Mouse (Mus musculus) myocyte (in vitro differentiated cells): ENCODE measurements at regions not wholly inside any gene's neighbourhood (a gene's known extent, or its start where the extent isn't known, plus 50 kb on each side); places are given as distances from the start of the nearest gene placed in this dataset.

Experiments
- H3K27me3 ChIP-seq: one replicate; pipeline ENCODE4 v1.6.1; 2011; ENCODE audit not compliant: control insufficient read depth, insufficient read depth, insufficient read length
- H3K36me3 ChIP-seq: one replicate; pipeline ENCODE4 v1.6.1; 2011; ENCODE audit not compliant: control insufficient read depth, insufficient read depth
- H3K4me2 ChIP-seq: one replicate; pipeline ENCODE4 v1.6.1; 2011; ENCODE audit warnings: low read depth, control low read depth
- H3K4me3 ChIP-seq: one replicate; pipeline ENCODE4 v1.5.1; 2011; ENCODE audit warnings: mild to moderate bottlenecking, control low read depth, moderate library complexity
- H3K79me2 ChIP-seq: one replicate; pipeline ENCODE4 v1.6.1; 2011; ENCODE audit not compliant: control insufficient read depth, insufficient read depth
- H3ac ChIP-seq: one replicate; pipeline ENCODE4 v1.6.1; 2011; ENCODE audit not compliant: control insufficient read depth, insufficient read length
- CEBPB ChIP-seq: IDR thresholded peaks from 2 replicates; pipeline ENCODE4 v1.6.1; 2011; ENCODE audit warnings: mild to moderate bottlenecking, moderate library complexity; ENCODE audit not compliant: poor library complexity, insufficient read depth, severe bottlenecking
- E2F4 ChIP-seq: IDR thresholded peaks from one replicate; pipeline ENCODE4 v1.6.1; 2011; ENCODE audit warnings: mild to moderate bottlenecking, control low read depth, moderate library complexity; ENCODE audit not compliant: insufficient read depth
- MAX ChIP-seq: IDR thresholded peaks from one replicate; pipeline ENCODE4 v1.6.1; 2011; ENCODE audit warnings: low read depth, mild to moderate bottlenecking, control low read depth
- MYOD1 ChIP-seq, 3 experiments: IDR thresholded peaks; one replicate each; pipeline ENCODE4 v1.6.1; 2011; ENCODE audit warnings: control low read depth in 2 of 3, low read depth in 2 of 3, mild to moderate bottlenecking in 2 of 3, moderate library complexity in 1 of 3; ENCODE audit not compliant: insufficient read length in 2 of 3, control insufficient read depth in 1 of 3
- MYOG ChIP-seq, 3 experiments: IDR thresholded peaks; one replicate each; pipeline ENCODE4 v1.6.1; 2011; ENCODE audit warnings: control low read depth in 2 of 3, low read depth in 2 of 3, mild to moderate bottlenecking in 2 of 3; ENCODE audit not compliant: insufficient read length in 2 of 3, control insufficient read depth in 1 of 3, insufficient read depth in 1 of 3
- POLR2A ChIP-seq: IDR thresholded peaks from one replicate; pipeline ENCODE4 v1.6.1; 2011; ENCODE audit warnings: low read depth, mild to moderate bottlenecking, control low read depth, moderate library complexity; ENCODE audit not compliant: insufficient read length
- POLR2AphosphoS2 ChIP-seq: IDR thresholded peaks from one replicate; pipeline ENCODE4 v1.6.1; 2011; ENCODE audit warnings: low read depth, control low read depth; ENCODE audit not compliant: insufficient read length
- REST ChIP-seq: IDR thresholded peaks from one replicate; pipeline ENCODE4 v1.6.1; 2011; ENCODE audit warnings: mild to moderate bottlenecking, control low read depth, moderate library complexity; ENCODE audit not compliant: insufficient read depth, insufficient read length
- SRF ChIP-seq: IDR thresholded peaks from one replicate; pipeline ENCODE4 v1.6.1; 2011; ENCODE audit warnings: low read depth; ENCODE audit not compliant: control insufficient read depth, insufficient read length
- TCF12 ChIP-seq: IDR thresholded peaks from one replicate; pipeline ENCODE4 v1.6.1; 2011; ENCODE audit warnings: mild to moderate bottlenecking, control low read depth; ENCODE audit not compliant: poor library complexity, insufficient read depth, severe bottlenecking
- TCF3 ChIP-seq: IDR thresholded peaks from one replicate; pipeline ENCODE4 v1.6.1; 2011; ENCODE audit warnings: low read depth, control low read depth; ENCODE audit not compliant: insufficient read length
- USF1 ChIP-seq: IDR thresholded peaks from one replicate; pipeline ENCODE4 v1.6.1; 2011; ENCODE audit warnings: low read depth, mild to moderate bottlenecking, control low read depth, moderate library complexity

- Histone ChIP-seq H3K4me2 (no peak overlapping the region), H3K4me3 (no peak overlapping the region), H3K27me3 (no peaks in the 10 kb centered on the region), H3ac (no peak overlapping the region), H3K79me2 (no peaks in the 10 kb centered on the region), H3K36me3 (no peaks in the 10 kb centered on the region)
- TF ChIP-seq USF1 (no peak), TCF3 (no peak), REST (no peak), POLR2A (no peak), E2F4 (no peak)
These were observed 292.4 kb downstream of the Matn1 start for GRCm38 (mm10) chr4:131236611-131237031.

DNA sequence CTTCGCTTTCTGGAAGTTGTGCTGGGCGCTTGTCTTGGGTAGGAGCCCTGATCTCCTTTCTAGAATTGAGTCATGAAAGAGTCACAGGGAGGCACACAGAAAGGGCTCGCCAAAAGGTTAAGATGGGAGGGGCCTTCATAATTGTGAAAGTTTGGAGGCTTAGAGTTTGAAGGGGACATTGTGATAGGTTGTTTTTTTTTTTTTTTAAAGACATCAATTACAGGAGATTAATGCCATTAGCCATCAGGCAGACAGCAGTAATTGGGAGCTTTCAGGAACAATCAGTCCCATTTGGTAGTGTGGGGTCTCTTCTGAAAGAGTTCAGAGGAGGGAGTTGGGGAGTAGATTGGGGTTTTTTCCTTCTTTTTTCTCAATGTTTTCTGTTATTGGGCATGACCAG is 294.4 kb downstream of the Matn1 start:
- H3K27me3 ChIP-seq: no peaks in the 10 kb centered on the region
- no peaks in the 10 kb centered on the region for H3K79me2 ChIP-seq
- H3K4me2 ChIP-seq: no peak overlapping the region
- H3ac ChIP-seq: no peak overlapping the region
- H3K36me3 ChIP-seq: no peaks in the 10 kb centered on the region
- no peak overlapping the region for H3K4me3 ChIP-seq
- TF ChIP-seq CEBPB: no peak
- no peak for TF ChIP-seq E2F4
- no peak for TF ChIP-seq MYOD1 (IDR thresholded peaks at IDR 0.05; ENCODE audit: control insufficient read depth in 1 of 3, insufficient read length in 2 of 3, low read depth in 2 of 3)
- no peak for TF ChIP-seq TCF12
- no peak for TF ChIP-seq MYOG (IDR thresholded peaks at IDR 0.05; ENCODE audit: control insufficient read depth in 1 of 3, insufficient read depth in 1 of 3, insufficient read length in 2 of 3, low read depth in 2 of 3)
- no peak for TF ChIP-seq POLR2A
- no peak for TF ChIP-seq MAX
- TF ChIP-seq REST: no peak
- no peak for TF ChIP-seq USF1
- TF ChIP-seq POLR2AphosphoS2: no peak
- TF ChIP-seq TCF3: no peak
- TF ChIP-seq SRF: no peak

- H3K4me3 ChIP-seq: no peak overlapping the region
- no peaks in the 10 kb centered on the region for H3K36me3 ChIP-seq
These were observed 294.9 kb downstream of the Matn1 start for GRCm38 (mm10) chr4:131239132-131239531.

GRCm38 (mm10) chr4:131240457-131240856 is 296.3 kb downstream of the Matn1 start:
- Histone ChIP-seq H3K27me3 (no peaks in the 10 kb centered on the region), H3K79me2 (no peaks in the 10 kb centered on the region), H3ac (no peak overlapping the region), H3K4me2 (no peak overlapping the region), H3K36me3 (no peaks in the 10 kb centered on the region), H3K4me3 (no peak overlapping the region)
- TF ChIP-seq MAX (no peak), USF1 (no peak), TCF12 (no peak), POLR2A (no peak), E2F4 (no peak), MYOD1 (IDR thresholded peaks at IDR 0.05; ENCODE audit: control insufficient read depth in 1 of 3, insufficient read length in 2 of 3, low read depth in 2 of 3) (no peak), MYOG (IDR thresholded peaks at IDR 0.05; ENCODE audit: control insufficient read depth in 1 of 3, insufficient read depth in 1 of 3, insufficient read length in 2 of 3, low read depth in 2 of 3) (no peak), REST (no peak), SRF (no peak), CEBPB (no peak), POLR2AphosphoS2 (no peak), TCF3 (no peak)

More at GRCm38 (mm10) chr4:131239132-131239531, 294.9 kb downstream of the Matn1 start:
- Histone ChIP-seq H3K4me2 (no peak overlapping the region), H3ac (no peak overlapping the region), H3K79me2 (no peaks in the 10 kb centered on the region), H3K27me3 (no peaks in the 10 kb centered on the region)
- TF ChIP-seq USF1 (no peak), POLR2AphosphoS2 (no peak), TCF12 (no peak), REST (no peak), TCF3 (no peak), E2F4 (no peak), CEBPB (no peak), MYOD1 (IDR thresholded peaks at IDR 0.05; ENCODE audit: control insufficient read depth in 1 of 3, insufficient read length in 2 of 3, low read depth in 2 of 3) (no peak), SRF (no peak), POLR2A (no peak), MYOG (IDR thresholded peaks at IDR 0.05; ENCODE audit: control insufficient read depth in 1 of 3, insufficient read depth in 1 of 3, insufficient read length in 2 of 3, low read depth in 2 of 3) (no peak), MAX (no peak)

DNA sequence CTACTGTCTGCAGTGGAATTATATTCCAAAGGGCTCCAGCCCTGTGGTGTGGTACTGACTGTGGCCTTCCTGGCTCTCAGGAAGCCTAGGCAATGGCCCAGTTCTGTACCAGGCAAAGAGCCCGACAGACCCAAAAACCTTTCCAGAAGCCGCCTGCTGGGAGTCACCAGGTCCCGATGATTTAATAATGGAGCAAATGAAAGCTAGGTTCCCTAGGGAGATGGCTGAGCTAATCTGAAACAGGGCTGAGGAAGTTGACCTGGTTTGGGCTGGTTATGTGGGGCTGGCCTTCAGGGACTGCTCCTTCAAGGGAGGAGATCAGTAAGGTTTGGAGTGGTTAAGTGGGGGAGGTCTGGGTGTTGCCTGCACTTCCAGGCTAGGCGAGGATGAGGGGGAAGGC is 298.1 kb downstream of the Matn1 start:
- H3K36me3 ChIP-seq: no peaks in the 10 kb centered on the region
- H3K4me3 ChIP-seq: no peak overlapping the region
- H3K79me2 ChIP-seq: no peaks in the 10 kb centered on the region
- no peaks in the 10 kb centered on the region for H3K27me3 ChIP-seq
- H3ac ChIP-seq: no peak overlapping the region
- no peak overlapping the region for H3K4me2 ChIP-seq
- TF ChIP-seq USF1 (no peak), TCF12 (no peak), REST (no peak), E2F4 (no peak), TCF3 (no peak), CEBPB (no peak), MYOD1 (IDR thresholded peaks at IDR 0.05; ENCODE audit: control insufficient read depth in 1 of 3, insufficient read length in 2 of 3, low read depth in 2 of 3) (no peak), SRF (no peak), MAX (no peak), POLR2A (no peak), POLR2AphosphoS2 (no peak), MYOG (IDR thresholded peaks at IDR 0.05; ENCODE audit: control insufficient read depth in 1 of 3, insufficient read depth in 1 of 3, insufficient read length in 2 of 3, low read depth in 2 of 3) (no peak)
